Mouse (Mus musculus): Measurements from ENCODE around the gene Accsl. TPM values are rescaled to one million over a fixed set of nuclear protein-coding genes. Genes with fewer than 3 reads are reported as not detected.

Accsl gene
- 7.8 TPM for polyA plus RNA-seq (2014; fragmentation: Illumina TruSeq; extraction: RNeasy Lipid Tissue Mini Kit (QIAGEN cat#74804))

GRCm38 (mm10) chr2:93869107-93869600 lies at the start of gene Accsl:
Accsl (minus strand) TSS chr2:93869157.

GRCm38 (mm10) chr2:93849505-93850089 lies 19.4 kb downstream of the Accsl start, which contains the start of gene Accs:
Accs (minus strand) TSS chr2:93849943.

DNA sequence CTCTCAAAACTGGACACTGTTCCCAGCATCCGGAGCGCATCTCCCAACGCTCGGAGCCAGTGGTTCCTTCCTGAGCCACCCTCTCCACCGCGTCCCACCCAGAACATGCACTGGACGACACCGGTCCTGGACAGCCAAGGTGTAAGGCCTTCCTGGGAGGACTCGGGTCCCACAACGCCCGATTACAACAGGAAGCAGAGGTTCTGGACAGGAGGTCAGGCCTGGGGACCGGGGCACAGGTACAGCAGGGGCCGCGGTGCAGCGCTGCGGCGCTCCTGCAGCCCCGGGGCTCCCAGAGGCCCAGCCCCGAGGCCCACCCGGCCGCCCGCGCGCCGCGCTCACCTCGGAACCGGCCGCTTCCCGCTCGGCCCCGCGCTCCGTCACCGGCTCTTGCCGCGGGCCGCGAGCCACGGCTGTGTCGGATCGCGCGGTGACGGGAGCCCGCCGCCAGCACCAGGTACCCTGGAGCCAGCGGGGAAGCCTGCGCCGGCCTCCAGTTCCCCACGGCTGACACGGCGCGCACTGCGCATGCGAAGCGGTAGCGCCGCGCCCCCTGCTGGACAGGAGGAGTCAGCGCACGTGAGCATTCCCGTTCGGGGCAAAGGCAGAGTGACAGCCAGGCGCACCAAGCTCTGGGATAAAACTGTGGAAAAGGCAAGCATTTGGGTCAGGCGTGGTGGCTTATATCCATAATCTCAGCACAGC lies 46.8 kb downstream of the Accsl start, which contains the start of gene Ext2:
Gene Ext2 (minus strand): TSS at position 524 of the 705 bp plus-strand sequence.

Other genes with a start within 250 kb of the Accsl start
- 0.14 TPM for gene Alx4, start 226.8 kb downstream of the Accsl start, polyA plus RNA-seq (2014; fragmentation: Illumina TruSeq; extraction: RNeasy Lipid Tissue Mini Kit (QIAGEN cat#74804))
- gene Ext2, start 46.6 kb downstream of the Accsl start, polyA plus RNA-seq (2014; fragmentation: Illumina TruSeq; extraction: RNeasy Lipid Tissue Mini Kit (QIAGEN cat#74804)), result 62.0 TPM
- gene Accs, start 19.2 kb downstream of the Accsl start, polyA plus RNA-seq (2014; fragmentation: Illumina TruSeq; extraction: RNeasy Lipid Tissue Mini Kit (QIAGEN cat#74804)), result 6.1 TPM
- gene Gm13889, start 88.0 kb upstream of the Accsl start, polyA plus RNA-seq (2014; fragmentation: Illumina TruSeq; extraction: RNeasy Lipid Tissue Mini Kit (QIAGEN cat#74804)), result not detected
- not detected for gene Gm27027, start 127.2 kb upstream of the Accsl start, polyA plus RNA-seq (2014; fragmentation: Illumina TruSeq; extraction: RNeasy Lipid Tissue Mini Kit (QIAGEN cat#74804))
- gene Alkbh3, start 141.7 kb upstream of the Accsl start, polyA plus RNA-seq (2014; fragmentation: Illumina TruSeq; extraction: RNeasy Lipid Tissue Mini Kit (QIAGEN cat#74804)), result 10.8 TPM

All from ovary, adult 10 weeks (tissue).